Mouse (Mus musculus): ENCODE results near the gene Msantd1. TPM values are rescaled to one million over a fixed set of nuclear protein-coding genes. Genes with fewer than 3 reads are reported as not detected.

Msantd1 gene
- total RNA-seq, 2 experiments from 2014 or later, result 19.8 to 21.1 TPM

DNA sequence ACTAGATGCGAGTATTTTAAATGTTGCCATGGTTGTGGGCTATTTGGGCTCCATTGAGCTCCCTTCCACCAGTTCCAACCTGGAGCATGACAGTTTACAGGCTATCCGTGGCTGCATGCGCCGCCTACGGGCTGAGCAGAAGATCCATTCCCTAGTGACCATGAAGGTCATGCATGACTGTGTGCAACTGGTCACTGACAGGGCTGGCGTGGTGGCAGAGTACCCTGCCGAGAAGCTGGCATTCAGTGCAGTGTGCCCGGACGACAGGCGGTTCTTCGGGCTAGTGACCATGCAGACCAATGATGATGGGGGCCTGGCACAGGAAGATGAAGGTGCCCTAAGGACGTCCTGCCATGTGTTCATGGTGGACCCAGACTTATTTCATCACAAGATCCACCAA is 57.7 kb downstream of the Msantd1 start:
- DNase-seq, result no peak
- intact Hi-C loops (cut with DNase I), result no loop called here

DNA sequence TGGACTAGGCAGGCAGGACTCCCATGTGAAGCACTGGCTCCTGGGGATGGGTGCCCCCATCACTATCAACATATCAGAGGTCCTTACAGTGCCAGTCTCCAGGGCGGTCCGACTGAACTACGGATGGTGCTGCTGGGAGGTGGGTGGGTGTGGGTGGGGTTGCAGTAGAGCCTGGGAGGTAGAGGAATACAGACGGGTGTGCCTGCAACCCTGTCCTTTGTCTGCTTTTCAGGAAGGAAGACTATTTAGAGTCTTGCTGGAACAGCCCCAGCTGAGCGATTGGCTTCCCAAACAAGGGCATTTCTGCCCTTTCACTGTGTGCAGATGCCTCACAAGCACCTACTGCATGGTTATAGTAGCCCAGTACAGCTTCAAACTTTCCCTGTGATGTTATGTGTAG is 60.6 kb downstream of the Msantd1 start:
- intact Hi-C loops (cut with DNase I), result no loop called here
- DNase-seq, result no peak

DNA sequence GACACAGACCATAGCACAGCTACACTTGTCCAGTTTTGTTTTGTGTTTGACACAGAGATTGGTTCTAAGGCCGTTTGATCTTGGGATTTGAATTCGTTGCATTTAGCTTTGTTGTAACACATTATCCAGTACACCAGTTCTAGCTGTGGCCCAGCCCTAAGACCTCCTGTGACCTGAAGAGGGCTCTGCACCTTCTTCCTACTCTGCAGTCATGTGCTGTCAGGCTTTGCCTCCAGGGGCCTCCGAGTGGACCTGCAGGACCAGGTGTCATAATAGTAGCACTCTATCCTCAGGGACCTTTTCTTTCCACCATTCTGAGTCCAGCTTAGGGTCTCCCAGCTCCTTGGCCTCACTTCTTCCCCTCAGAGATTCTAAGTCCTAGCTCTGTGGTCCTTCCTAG is 64.7 kb downstream of the Msantd1 start:
- intact Hi-C loops (cut with DNase I), result no loop called here
- DNase-seq, result no peak

Other genes starting within 250 kb of the Msantd1 start
- 10 to 100 TPM; 23.8 to 25.2 TPM for gene Nop14, start 247.9 kb upstream of the Msantd1 start, total RNA-seq (2021)
- gene Grk4, start 247.6 kb upstream of the Msantd1 start, total RNA-seq (2021), result 1 to 10 TPM; 6.2 to 6.5 TPM
- gene Htt, start 146.3 kb upstream of the Msantd1 start, total RNA-seq (2021), result 10 to 100 TPM; 56.9 to 57.3 TPM
- gene Rgs12, start 41.4 kb downstream of the Msantd1 start, total RNA-seq (2021), result 10 to 100 TPM; 62.9 TPM
- gene Hgfac, start 133.5 kb downstream of the Msantd1 start, total RNA-seq (2021), result 1 to 10 TPM in 1 of 2 experiments, under 1 TPM in 1; 0.95 to 1.7 TPM
- gene Dok7, start 148.8 kb downstream of the Msantd1 start, total RNA-seq (2021), result 10 to 100 TPM in 1 of 2 experiments, 1 to 10 TPM in 1; 9.4 to 10.3 TPM
- 10 to 100 TPM; 73.4 to 83.3 TPM for gene Lrpap1, start 197.8 kb downstream of the Msantd1 start, total RNA-seq (2021)

Measured in left cerebral cortex, postnatal 4 days (tissue).